Mouse (Mus musculus) lung, embryonic 16.5 days (tissue): ENCODE measurements around the gene Manba. TPM values are rescaled to one million over a fixed set of nuclear protein-coding genes. Genes with fewer than 3 reads are reported as not detected.
"Not testable (repeated sequence)": the region's sequence is repeated elsewhere in the genome, so short reads cannot be mapped to it uniquely, and the experiment has no call there.

Experiments
- ATAC-seq: fragments of 200-750 bp; cut with Nextera tagmentation; 2 replicates; pipeline ENCODE4 v1.8.0; 2017; ENCODE audit warnings: low read depth, mild to moderate bottlenecking, moderate library complexity
- H3K27ac ChIP-seq: fragments of 300-500 bp; sonication (generic); 2 replicates; pipeline ENCODE4 v1.5.1; 2014; ENCODE audit warnings: mild to moderate bottlenecking, control low read depth, low read length
- H3K27me3 ChIP-seq: fragments of 300-500 bp; sonication (generic); 2 replicates; pipeline ENCODE4 v1.6.1; 2014; ENCODE audit warnings: low read depth, low read length, mixed read lengths; ENCODE audit not compliant: control insufficient read depth, insufficient read depth
- H3K36me3 ChIP-seq: fragments of 300-500 bp; sonication (generic); 2 replicates; pipeline ENCODE4 v1.6.1; 2014; ENCODE audit warnings: low read length; ENCODE audit not compliant: control insufficient read depth, insufficient read depth
- H3K4me1 ChIP-seq: fragments of 300-500 bp; sonication (generic); replicated peaks from 2 replicates; pipeline ENCODE4 v1.6.1; 2014; ENCODE audit warnings: low read length, mixed read lengths; ENCODE audit not compliant: control insufficient read depth, insufficient read depth
- H3K4me2 ChIP-seq: fragments of 300-500 bp; sonication (generic); 2 replicates; pipeline ENCODE4 v1.6.1; 2014; ENCODE audit warnings: low read depth, low read length, control low read depth
- H3K4me3 ChIP-seq: fragments of 300-500 bp; sonication (generic); 2 replicates; pipeline ENCODE4 v1.5.1; 2014; ENCODE audit warnings: mild to moderate bottlenecking, low read length, control low read depth
- H3K9ac ChIP-seq: fragments of 300-500 bp; sonication (generic); 2 replicates; pipeline ENCODE4 v1.6.1; 2014; ENCODE audit warnings: low read length, control low read depth
- H3K9me3 ChIP-seq: fragments of 300-500 bp; sonication (generic); 2 replicates; pipeline ENCODE4 v1.6.1; 2016; ENCODE audit warnings: low read length; ENCODE audit not compliant: control insufficient read depth
- WGBS: fragments of 180-500 bp; shearing (Covaris S2); extraction: QIAGEN DNeasy Blood & Tissue Kit; methylation state at CpG from one replicate; pipeline ENCODE4 v1.1.7; 2014; 5-methylcytosine and 5-hydroxymethylcytosine counted together
- polyA plus RNA-seq: library from polyadenylated mRNA; unstranded; fragments of >200 nt; fragmentation: Nextera tagmentation; extraction: Ambion mirVana; gene quantifications from 2 replicates; pipeline ENCODE4 v1.2.1, GENCODE M21; 2015

Gene Manba
- polyA plus RNA-seq, 1 experiment from 2014 or later = 11.2 TPM

GRCm38 (mm10) chr3:135480767-135481166 lies 4.6 kb upstream of the Manba start:
- no peak for ATAC-seq
- WGBS = 83% methylated on average over 6 of the region's 6 CpGs
- no peak overlapping the region for H3K4me2 ChIP-seq
- no peaks in the 10 kb centered on the region for H3K27me3 ChIP-seq
- H3K4me3 ChIP-seq = no peak overlapping the region
- no peak overlapping the region for H3K27ac ChIP-seq
- H3K4me1 ChIP-seq = peaks cover 3% of the 10 kb centered on the region; the same call in 1 of the 2 replicates
- H3K36me3 ChIP-seq = no peaks in the 10 kb centered on the region
- H3K9ac ChIP-seq = no peak overlapping the region
- no peaks in the 10 kb centered on the region for H3K9me3 ChIP-seq

GRCm38 (mm10) chr3:135481608-135482007 lies 3.8 kb upstream of the Manba start:
- H3K27ac ChIP-seq = no peak overlapping the region
- no peaks in the 10 kb centered on the region for H3K9me3 ChIP-seq
- H3K36me3 ChIP-seq = no peaks in the 10 kb centered on the region
- H3K4me1 ChIP-seq = peaks cover 3% of the 10 kb centered on the region; the same call in 1 of the 2 replicates
- H3K9ac ChIP-seq = no peak overlapping the region
- H3K4me2 ChIP-seq = no peak overlapping the region
- no peak overlapping the region for H3K4me3 ChIP-seq
- 71% methylated on average over 3 of the region's 3 CpGs for WGBS
- no peaks in the 10 kb centered on the region for H3K27me3 ChIP-seq
- no peak for ATAC-seq

GRCm38 (mm10) chr3:135484650-135485049 lies 761 bp upstream of the Manba start:
- H3K4me1 ChIP-seq, H3K9ac ChIP-seq, H3K27me3 ChIP-seq, H3K4me3 ChIP-seq, H3K27ac ChIP-seq, H3K9me3 ChIP-seq, H3K36me3 ChIP-seq, ATAC-seq: not testable (repeated sequence)
- WGBS = 78% methylated on average over 15 of the region's 15 CpGs
- H3K4me2 ChIP-seq = peak overlapping the region; percentile 99; the same call in 1 of the 2 replicates

GRCm38 (mm10) chr3:135485900-135486241 lies 460 bp downstream of the Manba start:
- 7% methylated on average over 9 of the region's 9 CpGs for WGBS
- H3K4me2 ChIP-seq = peak overlapping the region; percentile 99
- H3K9me3 ChIP-seq = no peaks in the 10 kb centered on the region
- peaks cover 3% of the 10 kb centered on the region; the same call in 1 of the 2 replicates for H3K4me1 ChIP-seq
- no peaks in the 10 kb centered on the region for H3K36me3 ChIP-seq
- H3K4me3 ChIP-seq = peak overlapping the region; percentile 65
- H3K27me3 ChIP-seq = no peaks in the 10 kb centered on the region
- H3K9ac ChIP-seq = peak overlapping the region; percentile 74
- ATAC-seq = no peak
- no peak overlapping the region for H3K27ac ChIP-seq

- Histone ChIP-seq H3K4me3 (peak overlapping the region; percentile 65), H3K27me3 (no peaks in the 10 kb centered on the region), H3K9ac (peak overlapping the region; percentile 74; the same call in 1 of the 2 replicates), H3K27ac (no peak overlapping the region), H3K4me2 (peak overlapping the region; percentile 99), H3K36me3 (no peaks in the 10 kb centered on the region), H3K9me3 (no peaks in the 10 kb centered on the region), H3K4me1 (peaks cover 3% of the 10 kb centered on the region; the same call in 1 of the 2 replicates)
- WGBS = 64% methylated on average over 5 of the region's 5 CpGs
- ATAC-seq = no peak
These were observed 940 bp downstream of the Manba start for GRCm38 (mm10) chr3:135486351-135486750.

- WGBS = 69% methylated on average over 4 of the region's 4 CpGs
- ATAC-seq = no peak
These were observed 2.4 kb downstream of the Manba start for GRCm38 (mm10) chr3:135487803-135488202.

DNA sequence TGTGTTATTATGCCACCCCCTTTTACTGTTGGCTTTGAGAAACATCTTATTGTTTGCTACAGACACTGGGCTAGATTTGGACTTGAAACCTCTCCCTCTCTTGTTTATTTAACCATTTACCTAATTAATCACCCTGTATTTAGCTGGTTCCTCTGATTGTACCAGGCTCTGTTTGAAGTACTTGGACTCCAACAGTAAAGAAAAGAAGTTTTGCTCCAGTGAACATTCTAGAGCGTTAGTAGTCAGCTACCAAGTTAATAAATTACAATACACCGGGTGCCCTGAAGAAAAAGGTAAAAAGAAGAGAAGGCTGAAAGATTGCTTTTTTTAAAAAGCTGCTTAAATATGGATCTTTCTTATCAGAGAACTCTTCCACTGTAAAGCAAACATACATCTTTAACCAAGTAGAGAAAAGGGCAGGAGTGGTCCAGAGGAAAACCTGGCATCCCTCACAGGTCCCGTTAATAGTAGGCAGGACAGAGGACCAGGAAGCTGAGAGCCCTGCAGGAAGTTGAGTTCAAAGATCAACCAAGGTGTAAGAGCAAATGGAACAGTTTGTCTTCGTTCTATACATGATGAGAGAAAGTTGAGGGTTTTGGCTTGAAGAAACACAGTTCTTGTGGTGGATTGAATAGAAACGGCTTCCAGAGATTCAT lies 4.6 kb downstream of the Manba start:
- peaks cover 2% of the 10 kb centered on the region; the same call in 1 of the 2 replicates for H3K4me1 ChIP-seq
- H3K4me2 ChIP-seq = no peak overlapping the region
- H3K9me3 ChIP-seq = no peaks in the 10 kb centered on the region
- H3K4me3 ChIP-seq = no peak overlapping the region
- no peak for ATAC-seq
- H3K27me3 ChIP-seq = no peaks in the 10 kb centered on the region
- H3K36me3 ChIP-seq = no peaks in the 10 kb centered on the region
- no peak overlapping the region for H3K9ac ChIP-seq
- WGBS = 54% methylated on average over 5 of the region's 5 CpGs
- H3K27ac ChIP-seq = no peak overlapping the region

More at GRCm38 (mm10) chr3:135487803-135488202, 2.4 kb downstream of the Manba start:
- H3K9ac ChIP-seq = no peak overlapping the region
- H3K4me1 ChIP-seq = peaks cover 3% of the 10 kb centered on the region; the same call in 1 of the 2 replicates
- H3K36me3 ChIP-seq = no peaks in the 10 kb centered on the region
- H3K4me2 ChIP-seq = no peak overlapping the region
- H3K4me3 ChIP-seq = no peak overlapping the region
- H3K27ac ChIP-seq = no peak overlapping the region
- H3K27me3 ChIP-seq = no peaks in the 10 kb centered on the region
- no peaks in the 10 kb centered on the region for H3K9me3 ChIP-seq

DNA sequence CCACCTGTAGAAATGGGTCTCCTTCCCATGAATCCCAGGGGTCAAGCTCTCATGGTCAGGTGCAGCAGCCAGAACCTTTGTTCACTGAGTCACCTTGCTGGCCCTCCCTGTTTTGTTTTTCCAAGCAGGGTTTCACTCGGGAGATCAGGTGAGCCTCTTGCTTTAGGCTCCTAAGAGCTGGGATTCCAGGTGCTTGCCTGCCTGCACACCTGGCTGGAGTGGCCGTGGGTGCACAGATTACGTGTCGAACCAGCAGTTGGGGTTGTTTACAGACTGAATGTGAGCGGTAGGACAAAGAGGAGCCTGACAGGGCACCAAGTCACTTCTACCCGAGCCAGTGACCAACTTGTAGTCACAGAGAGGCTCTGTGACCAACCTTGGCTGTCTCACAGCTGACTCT lies 5.7 kb downstream of the Manba start:
- Histone ChIP-seq H3K27me3 (no peaks in the 10 kb centered on the region), H3K4me3 (no peak overlapping the region), H3K36me3 (no peaks in the 10 kb centered on the region), H3K27ac (no peak overlapping the region), H3K9me3 (no peaks in the 10 kb centered on the region), H3K4me2 (no peak overlapping the region), H3K4me1 (no peaks in the 10 kb centered on the region), H3K9ac (no peak overlapping the region)
- no peak for ATAC-seq
- WGBS = 77% methylated on average over 6 of the region's 6 CpGs

GRCm38 (mm10) chr3:135493320-135493719 lies 7.9 kb downstream of the Manba start:
- H3K27ac ChIP-seq, H3K9ac ChIP-seq, H3K9me3 ChIP-seq, H3K27me3 ChIP-seq, H3K36me3 ChIP-seq, H3K4me1 ChIP-seq, ATAC-seq, H3K4me3 ChIP-seq, H3K4me2 ChIP-seq: not testable (repeated sequence)
- 66% methylated on average over 7 of the region's 7 CpGs for WGBS
